Mouse (Mus musculus): ENCODE measurements at regions not wholly inside any gene's neighbourhood (a gene's known extent, or its start where the extent isn't known, plus 50 kb on each side); places are given as distances from the start of the nearest gene placed in this dataset.

DNA sequence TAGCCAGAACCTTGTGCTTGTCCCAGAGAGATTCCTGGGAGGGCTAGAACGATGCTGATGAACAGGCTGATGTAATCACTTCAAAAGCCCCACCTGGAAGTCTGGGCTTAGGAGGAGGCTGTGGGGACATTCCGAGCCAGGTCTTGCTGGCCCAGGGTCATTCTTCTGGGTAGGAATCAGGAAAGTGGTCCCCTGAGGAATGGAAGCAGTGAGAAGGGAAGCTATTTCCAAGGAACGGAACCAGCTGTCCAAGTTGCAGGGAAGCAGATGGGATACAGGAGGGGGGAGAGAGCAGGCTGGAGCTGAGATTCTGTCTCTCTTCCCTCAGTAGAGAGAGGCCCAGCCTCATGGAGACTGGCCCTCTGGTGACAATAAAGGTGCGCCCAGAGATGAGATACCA is 243.9 kb downstream of the Tcf7l2 start:
- peak; percentile 43 for DNase-seq (ENCODE audit: low spot score)

DNA sequence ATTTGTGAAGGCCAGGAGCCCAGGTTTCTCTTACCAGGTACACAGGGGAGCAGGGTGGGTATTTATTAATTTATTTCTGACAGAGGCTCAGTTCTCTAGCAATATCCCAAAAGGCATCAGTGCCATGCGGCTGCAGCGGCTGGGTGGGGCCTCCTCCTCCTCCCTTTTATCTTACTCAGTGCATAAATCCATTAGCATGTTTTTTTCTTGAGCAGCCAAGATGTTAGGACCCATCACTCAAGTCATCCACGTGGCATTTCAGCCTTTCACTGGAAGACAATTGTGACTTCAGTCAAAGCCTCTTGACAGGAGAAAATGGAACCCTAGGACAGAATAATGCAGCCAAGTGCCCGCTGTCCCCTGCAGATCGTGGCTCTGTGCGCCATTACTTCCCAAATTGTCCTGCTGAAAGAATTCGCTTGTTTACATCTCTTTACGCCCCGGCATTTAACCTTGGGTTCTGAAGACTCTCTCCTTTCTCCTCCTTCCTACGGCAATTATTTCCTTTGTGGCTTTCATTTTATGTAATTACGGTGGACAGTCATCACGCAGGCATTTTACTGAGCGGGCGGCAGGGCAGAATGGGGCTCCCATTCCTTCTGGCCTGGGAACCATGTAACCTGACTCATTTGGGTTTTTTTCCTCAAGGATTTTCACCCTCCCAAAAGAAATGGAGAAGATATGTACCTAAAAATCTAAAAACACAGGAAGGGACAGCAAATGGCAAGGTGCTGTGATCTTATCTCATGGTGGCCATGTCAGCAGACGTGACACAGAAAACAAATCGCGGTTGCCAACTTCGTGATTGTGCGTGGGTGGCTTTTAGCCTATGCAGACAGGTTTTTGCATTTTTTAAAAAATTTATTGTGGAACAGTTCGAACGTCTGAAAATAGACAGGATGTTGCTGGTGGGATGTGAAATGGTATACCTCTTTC is 250.4 kb downstream of the Tcf7l2 start:
- DNase-seq (ENCODE audit: low spot score) = peak; percentile 41

DNA sequence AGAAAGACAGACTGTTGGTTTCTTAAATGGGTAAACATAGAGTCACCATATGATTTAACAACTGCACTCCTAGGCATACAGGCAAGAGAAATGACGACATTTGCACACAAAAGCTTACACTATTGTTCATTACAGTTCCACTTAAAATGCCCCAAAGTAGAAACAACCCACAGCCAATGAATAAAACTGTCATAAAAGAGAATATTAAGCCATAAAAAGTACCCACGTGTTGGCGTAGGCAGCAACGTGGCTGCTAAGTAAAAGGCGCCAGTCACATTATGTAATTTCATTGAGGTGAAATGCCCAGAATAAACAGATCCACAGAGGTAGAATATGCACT is 251.1 kb downstream of the Tcf7l2 start:
- DNase-seq (ENCODE audit: low spot score) = no peak

DNA sequence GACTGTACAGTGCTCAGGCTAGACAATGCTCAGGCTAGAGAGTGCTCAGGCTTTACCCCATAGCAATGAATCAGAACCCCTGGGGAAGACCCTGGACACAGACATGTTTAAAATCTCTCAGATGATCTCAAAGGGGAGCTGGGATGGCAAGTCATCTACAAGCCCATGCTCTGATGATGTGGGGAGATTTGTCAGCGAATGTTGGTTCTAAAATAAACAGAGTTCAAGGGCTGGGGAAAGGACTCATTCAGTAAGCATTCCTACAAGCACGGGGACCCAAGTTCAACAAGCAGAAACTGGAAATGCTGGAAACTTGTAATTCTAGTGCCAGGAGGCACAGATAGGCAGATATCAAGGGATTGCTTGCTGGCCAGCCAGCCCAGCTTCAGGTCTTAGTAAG is 254.1 kb downstream of the Tcf7l2 start:
- DNase-seq (ENCODE audit: low spot score) = no peak

DNA sequence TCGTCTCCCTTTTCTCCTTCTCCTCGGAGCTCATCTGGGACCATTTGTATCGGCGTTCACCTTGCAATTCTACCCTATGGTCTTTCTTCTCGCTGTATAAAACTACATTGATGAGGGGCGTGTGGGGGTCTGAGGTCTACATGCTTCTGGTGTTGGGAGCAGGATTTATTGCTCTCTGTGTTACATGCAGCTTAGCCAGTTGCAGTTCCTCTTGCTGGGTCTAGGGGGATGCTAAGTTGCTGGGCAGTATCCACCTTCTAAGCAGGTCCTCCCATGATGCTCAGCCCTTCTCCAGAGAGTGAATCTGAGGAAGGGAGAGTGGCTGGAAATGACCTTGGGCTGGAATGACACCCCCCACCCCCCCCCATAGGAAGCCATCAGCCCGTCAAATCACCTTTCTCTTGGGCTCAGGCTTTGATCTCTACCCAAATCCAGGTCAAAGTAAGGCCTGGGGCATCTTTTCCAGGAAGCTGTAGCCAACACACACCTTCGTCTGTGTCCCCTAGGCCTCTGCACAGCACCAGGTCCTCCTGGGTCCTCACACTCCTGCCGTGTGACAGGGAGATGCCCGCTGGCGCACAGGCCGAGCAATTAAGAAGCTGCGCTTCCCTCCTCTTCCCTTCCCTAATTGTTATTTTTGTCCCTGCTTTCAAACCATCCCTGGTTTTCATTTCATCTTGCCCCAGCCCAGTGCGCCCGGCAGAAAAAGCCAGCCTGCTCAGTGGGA is 257.0 kb downstream of the Tcf7l2 start:
- DNase-seq (ENCODE audit: low spot score) = no peak

DNA sequence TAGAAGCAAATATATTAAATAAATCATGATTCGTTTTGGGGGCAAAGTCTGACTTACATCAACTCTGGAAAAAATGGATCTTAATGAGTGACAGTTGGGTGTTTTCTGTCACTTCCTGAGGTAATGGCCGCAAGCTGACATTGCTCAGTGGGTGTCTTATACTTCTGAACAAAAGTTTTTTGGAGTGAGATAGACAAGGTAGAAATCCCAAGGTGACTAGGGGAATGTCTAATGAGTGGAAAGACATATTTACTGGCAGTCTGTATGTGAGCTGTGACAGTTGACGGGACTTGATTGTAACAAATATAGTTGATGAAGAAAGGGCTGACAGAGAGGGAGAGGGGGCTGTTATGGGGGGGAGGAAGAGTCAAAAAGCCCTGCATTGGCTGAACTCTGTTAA is 257.8 kb downstream of the Tcf7l2 start:
- no peak for DNase-seq (ENCODE audit: low spot score)

DNA sequence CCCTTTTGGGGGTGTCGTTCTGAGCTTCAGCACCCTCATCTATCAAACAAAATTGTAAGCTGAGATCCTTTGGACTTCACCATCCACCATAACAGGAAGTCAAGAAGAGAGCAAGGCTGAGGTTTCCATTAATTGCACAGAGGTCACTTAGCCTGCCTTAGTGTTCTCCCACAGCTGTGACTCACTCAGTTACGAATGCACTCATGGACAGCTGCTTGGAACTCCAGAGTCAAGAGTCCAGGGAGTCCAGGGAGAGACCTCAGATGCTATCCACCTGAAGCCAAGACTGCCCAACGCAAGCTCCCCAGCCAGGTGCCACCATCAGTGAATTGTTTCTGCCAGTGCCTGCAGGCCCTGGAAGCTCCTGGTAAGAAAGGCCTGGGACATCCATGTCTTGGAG is 259.8 kb downstream of the Tcf7l2 start:
- DNase-seq (ENCODE audit: low spot score) = no peak

GRCm38 (mm10) chr19:56005886-56006285 is 264.3 kb downstream of the Tcf7l2 start:
- DNase-seq (ENCODE audit: low spot score) = no peak

DNA sequence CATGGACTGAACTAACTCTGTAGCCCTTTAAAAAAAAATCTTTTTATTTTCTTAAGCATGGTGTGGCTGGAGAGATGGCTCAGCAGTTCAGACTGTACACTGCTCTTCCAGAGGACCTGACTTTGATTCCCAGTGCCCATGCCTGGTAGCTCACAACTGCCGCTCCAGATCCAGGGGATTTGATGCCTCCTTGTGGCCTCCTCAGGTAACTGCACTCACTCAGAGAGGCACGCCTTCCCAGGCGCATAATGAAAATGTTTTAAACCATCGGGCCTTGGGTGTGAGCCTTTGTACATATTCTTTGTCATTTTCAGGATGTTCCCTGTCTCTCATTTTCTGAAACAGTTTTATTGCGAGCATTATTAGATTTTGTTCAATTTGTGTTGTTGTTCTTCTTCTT is 265.8 kb downstream of the Tcf7l2 start:
- no peak for DNase-seq (ENCODE audit: low spot score)

DNA sequence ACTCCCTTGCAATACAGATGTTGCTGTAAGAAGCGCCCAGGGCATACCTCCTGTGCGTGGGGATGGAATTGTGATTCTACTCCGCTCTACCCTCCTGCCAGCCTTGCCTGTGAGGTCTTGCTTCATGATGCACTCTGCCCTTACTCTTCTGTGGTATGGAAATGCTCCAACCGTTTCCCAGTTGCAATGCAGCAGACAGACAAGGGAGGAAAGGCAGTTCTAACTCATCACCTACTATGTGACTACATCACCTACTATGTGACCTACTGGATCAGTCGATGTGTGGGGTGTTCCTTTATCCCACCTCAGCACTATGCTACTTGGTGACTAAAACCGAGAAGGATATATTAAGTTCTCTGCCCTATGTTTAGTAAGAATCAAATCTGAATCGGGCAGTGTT is 269.1 kb downstream of the Tcf7l2 start:
- no peak for DNase-seq (ENCODE audit: low spot score)

- DNase-seq (ENCODE audit: low spot score) = no peak
These were observed 269.7 kb downstream of the Tcf7l2 start for GRCm38 (mm10) chr19:56011292-56011691.

DNA sequence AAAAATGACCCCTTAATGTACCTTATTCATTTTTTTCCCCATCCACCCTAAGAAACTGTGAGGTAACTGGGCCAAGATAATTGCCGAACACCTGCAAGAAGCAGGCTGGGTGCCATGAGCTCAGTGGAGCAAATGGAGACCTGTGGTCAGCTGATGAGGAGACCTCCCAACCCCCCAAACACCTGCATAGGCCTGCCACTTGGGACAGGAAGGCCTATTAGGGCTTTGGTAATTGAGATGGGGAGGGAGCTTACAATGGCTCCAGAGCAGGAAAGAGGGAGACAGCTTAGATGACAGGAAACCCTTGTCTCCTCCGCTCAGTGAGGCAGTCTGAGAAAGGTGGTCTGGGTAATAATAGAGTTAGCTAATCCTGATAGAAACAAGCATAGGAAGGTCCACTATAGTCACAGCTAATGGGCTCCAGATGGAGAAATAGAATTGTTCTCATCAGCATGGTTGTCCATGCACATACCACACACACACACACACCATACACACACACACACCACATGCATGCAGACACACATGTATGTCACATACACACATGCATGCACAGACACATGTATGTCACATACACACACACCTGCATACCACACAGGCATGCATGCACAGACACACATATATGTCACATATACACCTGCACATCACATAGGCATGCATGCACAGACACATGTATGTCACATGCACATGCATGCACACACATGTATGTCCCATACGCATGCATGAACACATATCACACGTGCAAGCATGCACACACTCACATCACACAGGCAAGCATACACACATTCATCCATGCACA is 270.2 kb upstream of the Habp2 start:
- DNase-seq (ENCODE audit: low spot score) = no peak

DNA sequence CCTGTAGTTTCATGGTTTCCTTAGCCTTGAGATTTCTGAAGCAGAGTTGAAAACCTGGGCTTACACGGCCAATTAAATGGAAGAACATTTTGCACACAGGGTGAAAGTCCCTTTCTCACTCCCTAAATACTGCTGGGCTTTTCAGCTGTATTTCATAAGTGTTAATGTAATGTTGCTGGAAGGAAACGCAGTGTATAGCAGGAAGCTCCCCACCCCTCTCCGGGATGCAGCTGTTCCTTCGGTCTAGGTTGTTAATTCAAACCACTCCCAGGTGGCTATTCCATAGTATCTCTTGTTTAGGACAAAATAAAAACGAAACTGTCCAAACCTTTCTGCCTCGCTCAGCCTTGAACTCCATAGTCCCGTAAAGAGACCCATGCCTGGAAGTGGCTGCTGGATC is 269.4 kb upstream of the Habp2 start:
- DNase-seq (ENCODE audit: low spot score) = no peak

DNA sequence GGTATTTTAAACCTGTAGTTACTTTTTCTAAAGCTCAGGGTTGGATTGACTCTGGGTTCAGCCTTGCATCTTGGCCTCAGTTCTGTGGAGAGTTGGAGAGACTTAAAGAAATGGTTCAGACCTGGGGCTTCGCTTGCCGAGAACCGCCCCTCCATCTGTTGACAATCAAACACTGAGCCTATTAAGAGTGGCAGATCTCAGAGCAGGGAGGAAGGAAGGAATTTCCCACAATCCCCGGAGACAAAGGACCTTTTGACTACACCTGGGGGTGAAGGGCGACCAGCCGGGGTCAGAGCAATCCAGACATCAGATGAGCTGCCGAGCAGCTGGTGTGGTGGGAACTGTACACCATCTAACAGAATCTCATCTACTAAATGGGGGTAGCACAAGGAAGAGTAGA is 267.8 kb upstream of the Habp2 start:
- no peak for DNase-seq (ENCODE audit: low spot score)

DNA sequence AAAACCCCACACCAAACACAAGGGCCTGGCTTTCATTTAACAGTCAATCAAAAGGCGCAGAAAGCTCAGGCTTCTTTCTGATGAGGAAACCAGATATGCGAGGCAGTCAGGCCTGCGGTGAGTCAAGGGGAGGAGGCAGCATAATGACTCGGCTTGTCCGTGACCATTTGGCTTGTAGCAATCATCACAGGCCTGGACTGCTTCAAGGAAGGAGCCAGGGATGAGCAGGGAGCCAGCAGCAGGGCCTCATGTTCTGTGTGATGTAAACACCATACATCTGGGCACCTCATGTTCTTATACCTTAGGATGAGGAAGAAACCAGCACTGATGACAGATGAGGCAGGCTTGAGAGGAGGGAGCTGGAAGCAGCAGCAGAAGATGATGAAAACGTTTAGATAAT is 264.6 kb upstream of the Habp2 start:
- DNase-seq (ENCODE audit: low spot score) = no peak

DNA sequence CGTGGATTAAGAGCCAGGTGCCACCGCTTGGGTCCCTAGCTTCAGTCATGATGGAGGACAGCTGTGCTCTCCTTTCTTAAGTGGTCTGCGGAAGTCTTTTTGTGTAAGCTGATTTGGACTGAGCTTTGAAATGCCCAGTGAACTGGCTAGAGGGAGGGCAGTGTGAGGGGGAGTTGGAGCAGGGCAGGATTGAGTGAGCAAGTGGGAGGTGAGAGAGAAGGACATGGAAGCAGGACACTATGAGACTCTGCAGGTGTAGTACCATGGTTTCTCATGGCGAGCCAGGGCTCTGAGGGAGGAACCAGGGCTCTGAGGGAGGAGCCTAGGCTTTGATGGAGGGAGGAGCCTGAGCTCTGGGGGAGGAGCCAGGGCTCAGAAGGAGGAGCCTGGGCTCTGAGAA is 262.3 kb upstream of the Habp2 start:
- no peak for DNase-seq (ENCODE audit: low spot score)

DNA sequence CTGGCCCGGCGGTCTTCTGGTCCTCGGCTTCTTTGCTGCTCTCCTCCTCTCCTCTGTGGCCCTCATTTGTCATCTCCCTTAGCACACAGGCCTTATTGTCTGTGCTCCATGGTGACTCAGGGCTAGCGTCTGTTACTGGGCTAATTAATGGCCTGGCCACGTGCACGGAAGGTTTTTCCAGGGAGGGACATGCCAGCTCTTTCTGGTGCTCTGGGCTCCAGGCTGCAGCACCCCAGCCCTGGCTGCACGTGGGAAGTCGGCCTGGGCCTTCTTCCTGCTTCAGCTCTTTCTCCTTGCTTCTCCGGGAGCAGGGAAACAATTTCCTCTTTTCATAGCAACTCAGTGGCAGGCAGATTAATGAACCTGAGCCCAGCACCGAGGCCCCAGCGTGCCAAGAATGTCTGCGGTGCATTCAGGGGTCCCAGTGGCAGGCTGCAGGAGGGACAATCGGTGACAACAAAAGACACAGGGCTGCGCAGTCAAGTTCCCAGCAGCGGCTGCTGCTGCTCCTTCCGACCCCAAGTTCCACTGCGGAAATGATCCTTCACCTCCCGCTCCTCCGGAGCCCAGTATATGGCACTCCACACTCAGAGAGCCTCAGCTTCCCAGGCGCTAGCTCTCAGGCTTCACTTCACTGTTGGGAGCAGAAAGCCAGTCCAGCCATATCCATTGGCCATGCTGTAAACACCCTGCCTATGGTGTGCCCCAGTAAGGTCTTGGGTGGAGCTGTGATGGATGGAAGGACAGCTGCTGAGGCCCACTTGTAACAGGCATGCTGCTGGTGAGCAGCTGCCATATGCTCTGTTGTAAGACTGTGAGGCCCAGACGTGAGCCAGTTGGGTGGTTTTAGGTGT is 257.3 kb upstream of the Habp2 start:
- peak; percentile 72 for DNase-seq (ENCODE audit: low spot score)

GRCm38 (mm10) chr19:56030401-56030925 is 256.5 kb upstream of the Habp2 start:
- DNase-seq (ENCODE audit: low spot score) = no peak

DNA sequence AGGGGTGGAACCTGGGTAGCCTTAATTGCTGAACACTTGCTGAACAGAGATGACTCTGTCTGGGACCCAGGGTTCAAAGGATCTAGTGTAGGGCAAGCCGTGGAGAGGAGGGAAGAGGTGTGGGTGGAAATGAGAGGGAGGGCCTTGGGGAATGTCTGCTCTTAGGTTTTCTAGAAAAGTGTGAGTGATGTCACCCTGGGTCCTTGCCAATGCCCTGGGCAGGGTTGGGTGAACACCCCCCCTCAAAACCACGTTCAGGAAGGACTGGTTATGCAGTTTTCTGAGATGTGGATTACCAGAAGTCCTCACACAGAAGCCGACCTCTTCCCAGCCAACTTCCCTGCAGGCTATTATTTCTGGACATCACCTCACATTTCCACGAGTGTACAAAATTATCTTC is 252.4 kb upstream of the Habp2 start:
- DNase-seq (ENCODE audit: low spot score) = no peak

DNA sequence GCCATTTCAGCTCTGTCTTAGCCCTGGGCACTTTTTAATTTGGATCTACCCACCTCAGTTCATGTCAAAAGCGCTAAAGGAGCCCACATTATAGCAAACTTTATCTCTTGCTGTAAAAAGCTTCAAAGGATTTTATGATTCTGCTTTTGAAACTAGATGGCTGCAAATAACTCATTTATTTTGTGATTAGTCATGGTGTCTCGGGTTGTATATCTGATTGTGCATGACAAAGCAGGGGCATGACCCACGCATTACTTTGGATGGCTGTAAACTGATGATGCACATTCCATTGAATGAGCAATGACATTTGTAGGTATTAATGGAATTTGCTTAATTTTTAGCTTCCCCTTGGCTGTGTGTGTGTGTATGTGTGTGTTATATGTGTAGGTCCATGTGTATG is 249.4 kb upstream of the Habp2 start:
- DNase-seq (ENCODE audit: low spot score) = no peak

Data from layer of hippocampus, adult 11-12 months (tissue).